Mouse (Mus musculus) testis, adult 2 months (tissue): Measurements from ENCODE around the gene Pdcd4. TPM values are rescaled to one million over a fixed set of nuclear protein-coding genes. Genes with fewer than 3 reads are reported as not detected.

Source experiments
- H3K27ac ChIP-seq: fragments of 200-500 bp; 2 replicates; pipeline ENCODE4 v1.5.1; 2012; ENCODE audit warnings: low read depth, low read length; ENCODE audit not compliant: control insufficient read depth, insufficient read depth
- H3K27me3 ChIP-seq: fragments of 200-500 bp; 2 replicates; pipeline ENCODE4 v1.6.1; 2012; ENCODE audit warnings: mild to moderate bottlenecking, low read length, moderate library complexity; ENCODE audit not compliant: control insufficient read depth, insufficient read depth
- H3K36me3 ChIP-seq: fragments of 200-500 bp; 2 replicates; pipeline ENCODE4 v1.6.1; 2012; ENCODE audit warnings: mild to moderate bottlenecking, low read length; ENCODE audit not compliant: control insufficient read depth, insufficient read depth
- H3K4me1 ChIP-seq: fragments of 200-500 bp; 2 replicates; pipeline ENCODE4 v1.6.1; 2012; ENCODE audit warnings: low read length; ENCODE audit not compliant: control insufficient read depth, insufficient read depth
- H3K4me3 ChIP-seq: fragments of 200-500 bp; 2 replicates; pipeline ENCODE4 v1.5.1; 2012; ENCODE audit warnings: low read depth, mild to moderate bottlenecking, low read length, moderate library complexity, mixed read lengths; ENCODE audit not compliant: control insufficient read depth
- CTCF ChIP-seq: fragments of 200-500 bp; IDR thresholded peaks from 2 replicates; pipeline ENCODE4 v1.5.1; 2012; ENCODE audit warnings: low read depth, mild to moderate bottlenecking, inconsistent platforms, low read length, moderate library complexity; ENCODE audit not compliant: control insufficient read depth, insufficient read depth, insufficient replicate concordance
- POLR2A ChIP-seq: fragments of 200-500 bp; IDR thresholded peaks from 2 replicates; pipeline ENCODE4 v1.6.1; 2012; ENCODE audit warnings: low read depth, mild to moderate bottlenecking, inconsistent platforms, low read length, moderate library complexity; ENCODE audit not compliant: control insufficient read depth
- polyA plus RNA-seq: library from polyadenylated mRNA; depleted of rRNA; stranded (reverse); fragments of >200 nt; gene quantifications from 2 replicates; pipeline ENCODE4 v1.2.3, GENCODE M21; 2012; rRNA removed

The Pdcd4 gene
- 37.1 and 46.6 TPM in 2 replicates for polyA plus RNA-seq

DNA sequence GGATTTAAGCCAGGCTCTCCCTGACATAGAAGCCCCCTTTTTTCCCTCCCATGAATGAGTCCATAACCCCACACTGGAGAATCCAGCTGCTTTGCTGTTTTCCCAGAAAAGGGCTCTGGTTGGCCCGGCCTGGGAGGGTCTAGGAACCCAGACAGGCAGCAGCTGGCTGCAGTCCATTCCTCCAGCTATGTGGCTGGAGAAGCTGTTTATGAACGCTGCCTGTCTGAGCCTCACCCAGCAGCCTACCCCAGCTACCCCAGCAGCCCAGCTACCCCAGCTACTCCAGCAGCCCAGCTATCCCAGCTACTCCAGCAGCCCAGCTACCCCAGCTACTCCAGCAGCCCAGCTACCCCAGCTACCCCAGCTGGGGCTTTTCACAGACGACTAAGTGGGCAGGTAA is at the start of gene Pdcd4:
Pdcd4 (plus strand) TSS at position 171 of the 400 bp plus-strand sequence.
- Histone ChIP-seq H3K36me3 (no peaks in the 10 kb centered on the region), H3K4me1 (no peaks in the 10 kb centered on the region; the same call in 1 of the 2 replicates), H3K4me3 (no peak within 1 kb of the TSS), H3K27ac (peak within 1 kb of the TSS; percentile 60), H3K27me3 (no peaks in the 10 kb centered on the region)
- TF ChIP-seq CTCF (no peak), POLR2A (no peak)

DNA sequence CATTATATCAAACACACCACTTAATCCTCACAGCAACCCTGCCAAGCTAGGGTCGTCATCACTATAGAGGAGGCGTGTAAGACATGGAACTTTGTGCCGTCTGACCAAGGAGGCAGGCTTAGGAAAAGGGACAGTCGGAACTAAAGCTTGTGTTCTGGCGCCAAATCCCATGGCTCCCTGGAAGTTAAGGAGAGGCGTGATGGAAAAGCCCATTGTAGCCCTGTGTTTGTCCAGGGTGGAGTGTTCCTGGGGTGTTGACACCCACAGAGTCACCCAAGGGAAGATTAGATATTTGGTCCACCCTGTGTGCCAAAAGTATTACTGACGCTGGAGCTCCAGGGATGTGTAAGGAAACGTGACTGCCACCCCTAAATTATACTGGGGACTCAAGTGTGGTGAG is 48.1 kb upstream of the Pdcd4 start:
- Histone ChIP-seq H3K4me3 (no peak overlapping the region), H3K36me3 (no peaks in the 10 kb centered on the region), H3K4me1 (peaks cover 11% of the 10 kb centered on the region), H3K27ac (no peak overlapping the region), H3K27me3 (0 out of 2 replicates have a peak, but pooled peaks cover 2% of the 10 kb centered on the region)
- TF ChIP-seq POLR2A (no peak), CTCF (no peak)

DNA sequence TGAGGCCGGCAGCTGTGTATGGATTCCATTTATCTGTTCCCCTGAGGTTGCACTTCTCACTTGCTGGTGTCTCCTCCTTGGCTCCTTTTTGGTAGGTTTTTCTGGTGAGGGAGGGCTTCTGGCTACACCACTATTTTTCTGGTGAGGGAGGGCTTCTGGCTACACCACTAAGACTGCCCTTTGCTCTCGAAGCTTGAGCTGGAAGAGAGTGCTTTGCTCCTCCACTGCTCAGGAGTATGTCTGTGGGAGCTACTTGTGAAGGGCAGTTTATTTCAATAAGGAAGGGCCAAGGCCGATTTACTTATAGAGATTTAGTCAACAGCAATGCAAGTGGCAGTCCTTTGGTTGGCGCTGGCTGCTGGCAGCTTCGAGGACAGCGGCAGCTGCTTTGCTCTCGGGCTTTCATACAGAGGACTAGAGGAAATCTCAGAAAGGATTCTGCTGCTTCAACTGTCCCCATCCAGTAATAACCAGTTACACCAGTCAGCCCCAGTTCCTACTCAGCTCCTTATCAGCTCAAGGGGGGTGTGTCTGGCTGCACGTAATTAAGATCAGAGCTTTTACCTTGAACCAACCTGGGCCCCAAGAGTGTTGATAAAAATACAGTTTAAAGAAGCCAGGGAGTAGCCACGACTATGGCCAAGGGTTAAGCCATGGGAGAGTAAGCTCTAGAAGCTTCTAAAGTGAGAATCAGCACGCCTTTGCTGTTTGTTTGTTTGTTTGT is 43.6 kb upstream of the Pdcd4 start:
- Histone ChIP-seq H3K36me3 (no peaks in the 10 kb centered on the region), H3K27ac (no peak overlapping the region), H3K4me3 (no peak overlapping the region), H3K4me1 (peaks cover 17% of the 10 kb centered on the region), H3K27me3 (0 out of 2 replicates have a peak, but pooled peaks cover 2% of the 10 kb centered on the region)
- TF ChIP-seq POLR2A (no peak), CTCF (no peak)

DNA sequence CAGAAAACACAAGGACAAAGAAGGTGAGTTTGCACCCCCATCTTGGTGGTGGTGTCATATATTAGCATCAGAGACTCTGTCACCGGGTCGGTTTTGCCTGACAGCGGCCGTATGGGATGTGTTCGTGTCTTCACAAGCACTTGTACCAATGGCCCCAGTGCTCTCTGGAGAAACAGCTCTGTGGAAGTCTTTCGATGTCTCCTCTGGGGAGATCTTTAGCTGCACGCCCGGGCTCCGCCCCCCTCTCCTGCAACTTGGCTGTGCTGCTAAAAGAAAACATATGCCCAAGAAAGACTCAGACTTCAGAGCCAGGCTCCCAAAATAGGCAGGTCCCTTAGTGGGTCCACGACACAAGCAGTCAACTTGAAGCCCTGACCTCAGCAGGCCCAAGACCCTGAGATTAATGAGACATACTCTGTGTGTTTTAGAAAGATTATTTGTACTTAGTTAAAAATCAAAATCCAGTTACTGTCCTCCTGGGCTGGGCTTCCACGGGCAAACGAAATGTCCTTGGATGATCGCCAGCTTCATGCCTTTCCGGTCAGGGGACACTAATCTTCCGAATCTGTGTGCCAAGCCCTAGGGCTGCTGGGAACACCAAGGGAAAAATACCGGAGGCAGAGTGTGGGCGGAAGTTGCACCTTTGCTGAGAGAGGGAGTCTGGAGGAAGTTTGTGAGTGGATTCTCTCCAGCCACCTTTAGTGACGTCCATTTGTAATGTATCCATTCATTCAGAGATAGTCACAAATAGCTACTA is 41.7 kb upstream of the Pdcd4 start:
- Histone ChIP-seq H3K36me3 (no peaks in the 10 kb centered on the region), H3K4me3 (no peak overlapping the region), H3K27ac (peak overlapping the region; percentile 83), H3K4me1 (peaks cover 10% of the 10 kb centered on the region), H3K27me3 (no peaks in the 10 kb centered on the region)
- TF ChIP-seq CTCF: no peak
- TF ChIP-seq POLR2A: no peak

DNA sequence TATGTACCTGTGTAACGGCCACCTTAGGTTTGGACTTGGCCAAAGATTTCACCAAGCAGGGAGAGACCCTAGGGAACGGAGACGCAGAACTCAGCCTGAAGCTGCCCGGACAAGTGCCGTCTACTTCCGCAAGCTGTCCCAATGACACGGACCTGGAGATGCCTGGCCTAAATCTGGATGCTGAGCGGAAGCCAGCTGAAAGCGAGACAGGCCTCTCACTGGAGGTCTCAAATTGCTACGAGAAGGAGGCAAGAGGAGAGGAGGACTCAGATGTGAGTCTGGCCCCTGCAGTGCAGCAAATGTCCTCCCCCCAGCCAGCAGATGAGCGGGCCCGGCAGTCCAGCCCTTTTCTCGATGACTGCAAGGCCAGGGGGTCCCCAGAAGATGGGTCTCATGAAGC is 40.7 kb upstream of the Pdcd4 start:
- TF ChIP-seq POLR2A (no peak), CTCF (no peak)
- H3K36me3 ChIP-seq: no peaks in the 10 kb centered on the region
- no peaks in the 10 kb centered on the region for H3K27me3 ChIP-seq
- H3K4me1 ChIP-seq: peaks cover 10% of the 10 kb centered on the region
- H3K27ac ChIP-seq: peak overlapping the region; percentile 19; the same call in 1 of the 2 replicates
- H3K4me3 ChIP-seq: no peak overlapping the region

DNA sequence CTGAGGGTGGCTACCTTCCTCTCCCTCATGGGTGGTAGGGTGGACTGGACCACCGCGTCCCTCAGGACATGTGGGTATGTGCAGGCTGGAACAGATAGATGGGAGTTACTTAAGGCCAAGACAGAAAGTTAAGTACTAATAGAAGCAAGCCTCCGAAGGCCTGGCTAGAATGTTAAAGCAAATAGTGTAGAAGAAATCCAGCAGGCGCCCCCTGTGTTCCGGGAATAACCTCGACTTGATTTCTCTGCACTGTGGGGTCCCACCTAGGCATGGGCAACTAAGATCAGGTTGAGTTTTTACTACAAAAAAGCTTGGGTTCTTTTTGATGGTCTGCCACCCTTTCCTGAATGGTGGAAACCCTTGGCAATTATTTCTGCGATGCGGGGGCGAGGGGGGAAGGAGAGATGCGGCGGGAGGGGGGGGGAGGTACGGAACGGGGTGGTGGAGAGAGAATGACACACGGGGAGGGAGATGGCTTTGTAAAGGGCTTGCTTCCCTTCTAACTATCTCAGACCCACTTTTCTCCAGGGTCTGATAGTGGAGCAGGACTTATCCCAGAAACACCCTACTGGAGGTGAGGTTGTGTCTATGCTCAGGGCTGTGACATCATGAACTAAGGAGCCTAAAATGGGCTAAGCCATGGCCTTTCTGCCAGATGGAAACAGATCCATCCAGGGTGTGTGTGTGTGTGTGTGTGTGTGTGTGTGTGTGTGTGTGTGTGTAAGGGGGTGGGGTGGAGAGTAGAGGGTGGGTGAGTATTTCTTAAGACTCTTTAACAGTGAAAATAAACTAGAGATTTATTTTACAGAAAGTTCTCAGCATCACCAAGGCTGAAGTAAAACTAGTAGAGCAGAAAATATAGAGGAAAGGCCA is 40.0 kb upstream of the Pdcd4 start:
- Histone ChIP-seq H3K27ac (peak overlapping the region; percentile 37), H3K4me3 (no peak overlapping the region), H3K4me1 (peaks cover 10% of the 10 kb centered on the region), H3K36me3 (no peaks in the 10 kb centered on the region), H3K27me3 (no peaks in the 10 kb centered on the region)
- TF ChIP-seq POLR2A (no peak), CTCF (no peak)

DNA sequence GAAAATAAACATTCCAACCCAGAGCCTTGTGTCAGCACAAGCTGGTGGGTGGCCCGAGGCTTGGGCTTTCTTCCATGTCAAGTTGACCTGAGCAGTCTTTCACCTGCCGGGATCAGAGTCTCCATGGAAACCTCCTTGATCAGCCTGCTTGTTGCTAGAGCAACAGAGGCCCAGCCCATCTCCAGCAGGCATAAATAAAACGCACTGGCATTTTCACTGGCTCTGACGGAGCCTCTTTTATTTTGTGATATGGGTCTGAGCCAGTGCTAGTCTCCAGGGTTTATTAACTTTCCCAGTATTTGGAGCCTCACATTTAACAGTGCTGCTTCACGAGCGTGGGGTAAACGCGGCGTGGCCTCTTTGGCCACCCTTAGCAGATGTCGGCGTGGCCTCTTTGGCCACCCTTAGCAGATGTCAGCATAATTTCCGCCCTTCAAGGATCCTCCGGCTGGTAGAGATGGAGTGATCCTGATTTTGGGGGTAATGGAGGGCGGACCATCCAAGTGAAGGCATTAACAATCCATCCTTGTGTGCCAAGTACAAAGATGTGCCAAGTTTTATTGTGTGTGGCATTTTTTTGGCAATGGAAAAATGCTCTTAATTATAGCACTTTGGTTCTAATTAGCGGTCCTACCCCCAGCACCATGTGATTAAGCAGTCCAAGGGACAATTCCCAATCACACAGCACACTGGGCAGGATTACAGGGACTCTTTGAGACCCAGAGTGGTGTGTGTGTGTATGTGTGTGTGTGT is 39.2 kb upstream of the Pdcd4 start:
- no peaks in the 10 kb centered on the region for H3K36me3 ChIP-seq
- TF ChIP-seq POLR2A (no peak), CTCF (no peak)
- peaks cover 10% of the 10 kb centered on the region for H3K4me1 ChIP-seq
- no peak overlapping the region for H3K4me3 ChIP-seq
- H3K27me3 ChIP-seq: no peaks in the 10 kb centered on the region
- peak overlapping the region; percentile 62 for H3K27ac ChIP-seq
